8 mouse cellular contexts compared by ENCODE assay signal in genomic region chr1:164366156-164367128, GRCm38 (mm10). TPM values are rescaled to one million over a fixed set of nuclear protein-coding genes. Genes with fewer than 3 reads are reported as not detected.
A peak's percentile ranks its signal among the peaks of the same experiment; 100 is the strongest.
DNase-seq lines count a peak whose midpoint lies in the region; ATAC-seq lines count a peak whose summit lies in the region.

No protein-coding gene starts in this region.

- no peaks in the 10 kb centered on the region for H3K9me3 ChIP-seq in hindbrain, embryonic 12.5 days (replicated peaks)
- H3K9me3 ChIP-seq in lung, embryonic 15.5 days, result no peaks in the 10 kb centered on the region

- no peak overlapping the region for H3K4me3 ChIP-seq in hindbrain, embryonic 12.5 days
- no peak overlapping the region for H3K4me3 ChIP-seq in lung, embryonic 15.5 days

- H3K9ac ChIP-seq in hindbrain, embryonic 12.5 days, result no peak overlapping the region
- H3K9ac ChIP-seq in lung, embryonic 15.5 days, result no peak overlapping the region

- no peaks in the 10 kb centered on the region for H3K36me3 ChIP-seq in hindbrain, embryonic 12.5 days
- no peaks in the 10 kb centered on the region for H3K36me3 ChIP-seq in lung, embryonic 15.5 days

- no peaks in the 10 kb centered on the region for H3K27me3 ChIP-seq in hindbrain, embryonic 12.5 days
- H3K27me3 ChIP-seq in lung, embryonic 15.5 days, result no peaks in the 10 kb centered on the region

- peak; percentile 15 for DNase-seq in MEL-GATA-1-ER (ENCODE audit: extremely low read depth, low read depth)
- peak; percentile 67 for DNase-seq in cerebellum, adult 8-10 months
- DNase-seq in layer of hippocampus, adult 9-11 months, result peak; percentile 61
- DNase-seq in ovary, postnatal 14 days (ENCODE audit: low spot score), result peak; percentile 55
- peak; percentile 77 for DNase-seq in thymus, postnatal 0 days (ENCODE audit: low spot score)

- H3K4me2 ChIP-seq in hindbrain, embryonic 12.5 days (replicated peaks), result no peak overlapping the region
- no peak overlapping the region for H3K4me2 ChIP-seq in lung, embryonic 15.5 days

- peak; percentile 93 for ATAC-seq in frontal cortex, adult (ENCODE audit: low TSS enrichment)
- ATAC-seq in hindbrain, embryonic 12.5 days (ENCODE audit: low FRiP score), result peak; percentile 84
- ATAC-seq in lung, embryonic 15.5 days (ENCODE audit: borderline replicate concordance, extremely low read depth, low FRiP score, low TSS enrichment), result peak; percentile 59; the same call in 1 of the 2 replicates

- WGBS in hindbrain, embryonic 12.5 days, result 78% methylated on average over 12 of the region's 12 CpGs
- 70% methylated on average over 12 of the region's 12 CpGs for WGBS in lung, embryonic 15.5 days

- H3K4me1 ChIP-seq in hindbrain, embryonic 12.5 days, result peaks cover 8% of the 10 kb centered on the region
- no peaks in the 10 kb centered on the region for H3K4me1 ChIP-seq in lung, embryonic 15.5 days

- H3K27ac ChIP-seq in hindbrain, embryonic 12.5 days, result no peak overlapping the region
- H3K27ac ChIP-seq in lung, embryonic 15.5 days, result no peak overlapping the region

RNA-seq across cellular contexts. Expression of gene Blzf1, which starts 59.2 kb away (rescaled TPM):
- polyA plus RNA-seq in hindbrain, embryonic 12.5 days (2016; fragmentation: Nextera tagmentation; extraction: Ambion mirVana), result 31.0 and 31.3 TPM in 2 replicates
- polyA plus RNA-seq in lung, embryonic 15.5 days (2015; fragmentation: Nextera tagmentation; extraction: Ambion mirVana), result 31.9 and 32.4 TPM in 2 replicates
- polyA plus RNA-seq in thymus, postnatal 0 days (2015; fragmentation: Nextera tagmentation; extraction: Ambion mirVana), result 23.6 and 24.0 TPM in 2 replicates

Comparison
In these comparisons a context has a peak if more than half of its experiments do, and no peak if none do; other contexts are left out.
1. DNase-seq: peak in every context shown above with its lines; median percentile 77 in thymus, postnatal 0 days; 67 in cerebellum, adult 8-10 months; 61 in layer of hippocampus, adult 9-11 months; 55 in ovary, postnatal 14 days; 15 in MEL-GATA-1-ER.